Mouse (Mus musculus) thymus, adult 2 months (tissue): ENCODE data around the gene Soga1. TPM values are rescaled to one million over a fixed set of nuclear protein-coding genes. Genes with fewer than 3 reads are reported as not detected.

Source experiments
- DNase-seq: peaks from one replicate; pipeline ENCODE4 v3.0.0; 2021
- H3K27ac ChIP-seq: fragments of 200-500 bp; 2 replicates; pipeline ENCODE4 v1.5.1; 2012; ENCODE audit warnings: low read length, control low read depth; ENCODE audit not compliant: control insufficient read depth, insufficient read depth
- H3K27me3 ChIP-seq: fragments of 200-500 bp; 2 replicates; pipeline ENCODE4 v1.6.1; 2012; ENCODE audit warnings: mild to moderate bottlenecking, low read length, moderate library complexity, mixed read lengths; ENCODE audit not compliant: control insufficient read depth, insufficient read depth
- H3K36me3 ChIP-seq: fragments of 200-500 bp; 2 replicates; pipeline ENCODE4 v1.6.1; 2012; ENCODE audit warnings: mild to moderate bottlenecking, low read length, moderate library complexity; ENCODE audit not compliant: control insufficient read depth, insufficient read depth
- H3K4me1 ChIP-seq: fragments of 200-500 bp; replicated peaks from 2 replicates; pipeline ENCODE4 v1.6.1; 2012; ENCODE audit warnings: low read length; ENCODE audit not compliant: control insufficient read depth, insufficient read depth
- H3K4me3 ChIP-seq: fragments of 200-500 bp; 2 replicates; pipeline ENCODE4 v1.5.1; 2012; ENCODE audit warnings: mild to moderate bottlenecking, low read length, control low read depth, moderate library complexity; ENCODE audit not compliant: control insufficient read depth, insufficient read depth
- CTCF ChIP-seq: fragments of 200-500 bp; IDR thresholded peaks from 2 replicates; pipeline ENCODE4 v1.5.1; 2012; ENCODE audit warnings: mild to moderate bottlenecking, control low read depth, low read length, moderate library complexity, borderline replicate concordance; ENCODE audit not compliant: control insufficient read depth, poor library complexity, insufficient read depth; ENCODE audit errors: extremely low read depth
- POLR2A ChIP-seq: fragments of 200-500 bp; IDR thresholded peaks from 2 replicates; pipeline ENCODE4 v1.6.1; 2012; ENCODE audit warnings: mild to moderate bottlenecking, low read length, control low read depth, moderate library complexity; ENCODE audit not compliant: control insufficient read depth, poor library complexity, insufficient read depth; ENCODE audit errors: extremely low read depth
- WGBS: fragments of 180-500 bp; shearing (Covaris S2); methylation state at CpG from one replicate; pipeline ENCODE4 v1.1.7; 2018; 5-methylcytosine and 5-hydroxymethylcytosine counted together
- polyA plus RNA-seq: library from polyadenylated mRNA; depleted of rRNA; stranded (reverse); fragments of >200 nt; gene quantifications from 2 replicates; pipeline ENCODE4 v1.2.3, GENCODE M21; 2012

The Soga1 gene
- polyA plus RNA-seq, 1 experiment = 5.2 TPM

DNA sequence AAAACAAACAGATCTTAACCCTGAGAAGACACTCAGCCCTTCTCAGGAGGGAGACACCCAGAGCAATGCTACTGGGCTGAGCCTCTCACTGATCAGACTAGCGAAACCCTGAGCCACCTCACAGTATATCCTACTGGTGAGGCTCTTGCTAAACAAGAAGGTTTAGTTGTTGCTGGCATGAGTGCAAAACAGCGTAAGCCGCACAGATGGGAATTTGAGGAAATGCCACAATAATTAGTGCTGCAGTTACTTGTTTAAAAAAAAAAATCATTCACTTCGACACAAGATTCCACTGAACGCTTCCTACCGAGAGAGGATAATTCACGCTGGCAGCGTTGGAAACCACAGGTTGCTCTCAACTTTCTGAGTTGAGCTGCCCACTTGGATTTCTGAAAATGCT is 35.5 kb downstream of the Soga1 start:
- WGBS = 97% methylated on average over 8 of the region's 8 CpGs
- Histone ChIP-seq H3K36me3 (no peaks in the 10 kb centered on the region), H3K4me3 (no peak overlapping the region), H3K27me3 (no peaks in the 10 kb centered on the region), H3K27ac (no peak overlapping the region), H3K4me1 (no peaks in the 10 kb centered on the region)
- TF ChIP-seq CTCF = no peak
- TF ChIP-seq POLR2A = no peak
- no peak for DNase-seq

DNA sequence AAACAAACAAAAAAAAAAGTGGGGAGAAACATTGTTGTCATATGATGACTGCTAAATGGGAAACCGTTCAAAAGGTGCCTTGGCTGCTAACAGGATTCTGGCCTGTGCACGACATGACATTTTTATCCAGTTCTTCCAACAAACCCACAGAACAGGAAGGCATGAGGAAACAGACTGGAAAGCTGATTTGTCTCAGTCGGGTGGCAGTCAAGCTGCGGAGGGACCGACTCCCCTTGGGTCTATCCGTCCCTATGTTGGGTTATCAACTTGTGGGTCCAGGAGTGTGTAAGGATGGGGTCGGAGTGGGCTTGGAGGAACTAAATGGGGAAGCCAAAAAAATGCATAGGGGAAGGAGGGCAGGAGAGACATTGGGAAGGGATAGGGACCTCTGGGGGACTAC is 37.6 kb downstream of the Soga1 start:
- Histone ChIP-seq H3K36me3 (no peaks in the 10 kb centered on the region), H3K27ac (no peak overlapping the region), H3K4me1 (no peaks in the 10 kb centered on the region), H3K27me3 (no peaks in the 10 kb centered on the region), H3K4me3 (no peak overlapping the region)
- 93% methylated on average over 7 of the region's 7 CpGs for WGBS
- no peak for DNase-seq
- TF ChIP-seq CTCF = no peak
- TF ChIP-seq POLR2A = no peak

DNA sequence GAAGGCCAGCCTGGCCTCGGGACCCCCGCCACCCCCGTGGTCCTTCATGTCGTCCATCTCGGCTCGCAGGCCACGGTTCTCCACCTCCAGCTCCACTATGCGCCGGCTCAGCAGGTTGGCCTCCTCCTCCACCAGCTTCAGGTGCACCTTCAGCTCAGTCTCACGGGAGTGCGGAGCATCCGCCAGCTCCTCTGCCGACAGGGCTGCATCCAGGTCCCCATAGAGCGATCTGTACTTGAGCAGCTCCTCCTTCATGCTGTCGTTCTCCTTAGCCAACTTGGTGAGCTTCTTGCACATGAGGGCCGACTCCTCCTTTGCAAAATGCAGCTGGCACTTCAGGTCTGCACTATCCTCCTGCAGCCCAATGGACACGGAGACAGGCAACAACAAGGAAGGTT is 38.4 kb downstream of the Soga1 start:
- no peak overlapping the region for H3K4me3 ChIP-seq
- H3K27ac ChIP-seq = no peak overlapping the region
- no peak for DNase-seq
- WGBS = 96% methylated on average over 17 of the region's 17 CpGs
- TF ChIP-seq POLR2A (no peak), CTCF (no peak)
- no peaks in the 10 kb centered on the region for H3K36me3 ChIP-seq
- no peaks in the 10 kb centered on the region for H3K4me1 ChIP-seq
- no peaks in the 10 kb centered on the region for H3K27me3 ChIP-seq

DNA sequence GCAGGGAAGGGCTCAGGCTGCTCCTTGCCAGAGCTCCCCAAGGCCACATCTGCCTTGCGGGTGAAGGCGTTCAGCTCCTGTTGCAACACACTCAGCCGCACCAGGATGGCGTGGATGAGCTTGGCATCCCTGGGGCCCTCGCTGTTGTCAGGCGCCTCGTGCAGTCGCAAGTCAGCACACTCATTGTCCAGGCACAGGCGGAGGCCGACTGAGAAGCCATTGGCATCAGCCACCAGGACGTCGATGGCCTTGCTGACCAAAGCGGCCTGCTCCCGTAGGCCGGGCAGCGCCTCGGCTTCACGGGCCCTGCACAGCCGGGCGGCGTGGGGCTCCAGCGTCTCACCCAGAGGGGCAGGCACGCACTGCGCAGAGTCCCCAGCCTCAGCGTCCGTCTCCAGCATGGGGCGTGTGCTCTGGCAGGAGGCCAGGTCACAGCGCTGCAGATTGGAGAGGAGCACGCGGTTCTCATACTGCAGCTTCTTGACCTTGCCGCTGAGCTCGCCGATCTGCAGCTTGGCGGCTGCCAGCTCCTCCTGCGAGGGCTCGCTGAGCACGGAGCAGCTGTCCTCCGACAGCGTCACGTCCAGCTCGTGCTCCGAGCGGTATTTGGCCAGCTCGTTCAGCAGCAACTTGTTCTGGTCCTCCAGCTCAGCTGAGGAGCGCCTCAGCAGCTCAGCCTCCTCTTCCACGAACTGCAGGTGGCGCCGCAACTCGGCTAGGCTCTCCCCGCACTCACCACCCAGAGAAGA is 39.0 kb downstream of the Soga1 start:
- H3K4me3 ChIP-seq = no peak overlapping the region
- TF ChIP-seq CTCF (no peak), POLR2A (no peak)
- no peaks in the 10 kb centered on the region for H3K36me3 ChIP-seq
- no peak overlapping the region for H3K27ac ChIP-seq
- DNase-seq = no peak
- no peaks in the 10 kb centered on the region for H3K27me3 ChIP-seq
- 96% methylated on average over 50 of the region's 50 CpGs for WGBS
- no peaks in the 10 kb centered on the region for H3K4me1 ChIP-seq

GRCm38 (mm10) chr2:157037303-157037702 is 41.8 kb downstream of the Soga1 start:
- Histone ChIP-seq H3K36me3 (no peaks in the 10 kb centered on the region), H3K4me1 (no peaks in the 10 kb centered on the region), H3K27me3 (no peaks in the 10 kb centered on the region), H3K27ac (no peak overlapping the region), H3K4me3 (no peak overlapping the region)
- TF ChIP-seq CTCF (no peak), POLR2A (no peak)
- WGBS = 89% methylated on average over 9 of the region's 9 CpGs
- no peak for DNase-seq

GRCm38 (mm10) chr2:157036400-157036799 is 42.7 kb downstream of the Soga1 start:
- H3K36me3 ChIP-seq = no peaks in the 10 kb centered on the region
- H3K4me3 ChIP-seq = no peak overlapping the region
- TF ChIP-seq CTCF = no peak
- TF ChIP-seq POLR2A = no peak
- no peaks in the 10 kb centered on the region for H3K27me3 ChIP-seq
- 93% methylated on average over 8 of the region's 8 CpGs for WGBS
- no peak for DNase-seq
- H3K27ac ChIP-seq = no peak overlapping the region
- no peaks in the 10 kb centered on the region for H3K4me1 ChIP-seq

DNA sequence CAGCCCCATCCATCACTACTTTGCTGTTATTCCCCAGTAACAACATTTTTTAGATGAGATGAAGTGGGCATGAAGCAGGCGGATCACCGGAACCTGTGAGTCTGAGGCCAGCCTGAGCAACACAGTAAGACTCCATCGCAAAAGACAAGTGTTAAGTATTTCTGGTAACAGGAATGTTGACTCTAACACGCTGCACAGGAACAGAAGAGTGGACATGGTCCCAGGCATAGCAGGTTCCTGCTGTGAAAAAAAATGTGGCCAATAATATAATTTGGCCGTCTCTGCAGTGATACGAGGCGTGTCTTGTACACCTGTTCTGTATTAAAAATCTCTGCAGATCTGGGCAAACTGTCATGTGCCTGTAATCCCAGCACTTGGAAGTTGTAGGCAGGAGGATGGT is 43.7 kb downstream of the Soga1 start:
- TF ChIP-seq CTCF (no peak), POLR2A (no peak)
- DNase-seq = no peak
- Histone ChIP-seq H3K4me3 (no peak overlapping the region), H3K4me1 (no peaks in the 10 kb centered on the region), H3K36me3 (no peaks in the 10 kb centered on the region), H3K27me3 (no peaks in the 10 kb centered on the region), H3K27ac (no peak overlapping the region)
- 98% methylated on average over 7 of the region's 7 CpGs for WGBS
